In genomic region chr5:147574517-147574916, GRCm38 (mm10) we compare ENCODE assay signal across 8 mouse cellular contexts.
DNase-seq lines count a peak whose midpoint lies in the region; ATAC-seq and TF ChIP-seq lines count a peak whose summit lies in the region.

No protein-coding gene starts in this region.

- H3K4me2 ChIP-seq in intestine, embryonic 16.5 days (ENCODE audit: low read depth, low read length) = no peak overlapping the region
- no peak overlapping the region for H3K4me2 ChIP-seq in intestine, postnatal 0 days (replicated peaks; ENCODE audit: low read depth)
- no peak overlapping the region for H3K4me2 ChIP-seq in kidney, embryonic 14.5 days (replicated peaks; ENCODE audit: low read depth, low read length)
- H3K4me2 ChIP-seq in hindbrain, embryonic 16.5 days (ENCODE audit: low read length) = no peak overlapping the region

- H3K36me3 ChIP-seq in intestine, embryonic 16.5 days (ENCODE audit: control insufficient read depth, insufficient read depth, low read length) = no peaks in the 10 kb centered on the region
- H3K36me3 ChIP-seq in intestine, postnatal 0 days (ENCODE audit: control insufficient read depth, insufficient read depth) = no peaks in the 10 kb centered on the region
- no peaks in the 10 kb centered on the region for H3K36me3 ChIP-seq in kidney, embryonic 14.5 days (ENCODE audit: control insufficient read depth, insufficient read depth, low read length)
- H3K36me3 ChIP-seq in hindbrain, embryonic 16.5 days (ENCODE audit: control insufficient read depth, insufficient read depth, low read length) = no peaks in the 10 kb centered on the region

- no peak overlapping the region for H3K9ac ChIP-seq in intestine, embryonic 16.5 days (ENCODE audit: low read depth, low read length)
- H3K9ac ChIP-seq in intestine, postnatal 0 days (ENCODE audit: low read depth, low read length) = no peak overlapping the region
- H3K9ac ChIP-seq in kidney, embryonic 14.5 days (ENCODE audit: low read depth, low read length) = no peak overlapping the region
- H3K9ac ChIP-seq in hindbrain, embryonic 16.5 days (ENCODE audit: low read depth, low read length) = no peak overlapping the region

- no peak for TF ChIP-seq CTCF in intestine, postnatal 0 days (IDR thresholded peaks at IDR 0.05; ENCODE audit: low read depth)
- TF ChIP-seq CTCF in left cerebral cortex, adult 2 months (IDR thresholded peaks at IDR 0.05) = no peak

- DNase-seq in heart, adult 8-10 months (ENCODE audit: low spot score) = peak; percentile 62
- peak; percentile 51 for DNase-seq in lung, postnatal 10 days
- no peak for DNase-seq in left cerebral cortex, adult 2 months (ENCODE audit: extremely low spot score in 1 of 2, low spot score in 2 of 2)
- no peak for DNase-seq in left cerebral cortex, postnatal 10 days (ENCODE audit: extremely low spot score in 1 of 2, low spot score in 2 of 2)

- intact Hi-C loops in left cerebral cortex, adult 2 months (cut with DNase I) = loop anchor here (10.0 kb wide), 1 partner anchor 370 kb away; no protein-coding TSS in a partner anchor
- intact Hi-C loops in left cerebral cortex, postnatal 10 days (cut with DNase I) = no loop called here

- peak; percentile 33; the same call in 1 of the 2 replicates for ATAC-seq in intestine, embryonic 16.5 days
- no peak for ATAC-seq in intestine, postnatal 0 days
- ATAC-seq in kidney, embryonic 14.5 days (ENCODE audit: low FRiP score, low TSS enrichment) = 0 out of 2 replicates have a peak, but pooled peaks have one; percentile 43
- no peak for ATAC-seq in hindbrain, embryonic 16.5 days

- whole genome bisulfite sequencing in intestine, embryonic 16.5 days = 63% methylated on average over 8 of the region's 8 CpGs
- WGBS in intestine, postnatal 0 days = 67% methylated on average over 8 of the region's 8 CpGs
- WGBS in kidney, embryonic 14.5 days = 61% methylated on average over 8 of the region's 8 CpGs
- 73% methylated on average over 8 of the region's 8 CpGs for whole genome bisulfite sequencing in hindbrain, embryonic 16.5 days

- H3K27ac ChIP-seq in intestine, embryonic 16.5 days (ENCODE audit: low read length) = no peak overlapping the region
- no peak overlapping the region for H3K27ac ChIP-seq in intestine, postnatal 0 days (ENCODE audit: low read depth, low read length)
- H3K27ac ChIP-seq in kidney, embryonic 14.5 days (ENCODE audit: low read depth, low read length) = no peak overlapping the region
- no peak overlapping the region for H3K27ac ChIP-seq in left cerebral cortex, adult 2 months
- H3K27ac ChIP-seq in hindbrain, embryonic 16.5 days (ENCODE audit: low read depth, low read length) = no peak overlapping the region

- no peaks in the 10 kb centered on the region for H3K9me3 ChIP-seq in intestine, embryonic 16.5 days (ENCODE audit: control insufficient read depth, low read length)
- H3K9me3 ChIP-seq in intestine, postnatal 0 days (ENCODE audit: control insufficient read depth) = no peaks in the 10 kb centered on the region
- no peaks in the 10 kb centered on the region for H3K9me3 ChIP-seq in kidney, embryonic 14.5 days (ENCODE audit: control insufficient read depth, low read length)
- no peaks in the 10 kb centered on the region for H3K9me3 ChIP-seq in hindbrain, embryonic 16.5 days (ENCODE audit: control insufficient read depth, low read length)

- H3K4me3 ChIP-seq in intestine, embryonic 16.5 days (ENCODE audit: low read length) = no peak overlapping the region
- no peak overlapping the region for H3K4me3 ChIP-seq in intestine, postnatal 0 days (ENCODE audit: low read depth, low read length)
- H3K4me3 ChIP-seq in kidney, embryonic 14.5 days (ENCODE audit: low read length) = no peak overlapping the region
- H3K4me3 ChIP-seq in left cerebral cortex, adult 2 months = no peak overlapping the region
- H3K4me3 ChIP-seq in hindbrain, embryonic 16.5 days (ENCODE audit: low read length) = no peak overlapping the region

- H3K27me3 ChIP-seq in intestine, embryonic 16.5 days (replicated peaks; ENCODE audit: control insufficient read depth, insufficient read depth, low read length) = no peaks in the 10 kb centered on the region
- H3K27me3 ChIP-seq in intestine, postnatal 0 days (replicated peaks; ENCODE audit: control insufficient read depth, insufficient read depth, low read length) = no peaks in the 10 kb centered on the region
- H3K27me3 ChIP-seq in kidney, embryonic 14.5 days (ENCODE audit: control insufficient read depth, insufficient read depth, low read length) = no peaks in the 10 kb centered on the region
- no peaks in the 10 kb centered on the region for H3K27me3 ChIP-seq in hindbrain, embryonic 16.5 days (replicated peaks; ENCODE audit: control insufficient read depth, insufficient read depth, low read length)

- no peaks in the 10 kb centered on the region for H3K4me1 ChIP-seq in intestine, embryonic 16.5 days (ENCODE audit: control insufficient read depth, insufficient read depth, low read length)
- no peaks in the 10 kb centered on the region for H3K4me1 ChIP-seq in intestine, postnatal 0 days (replicated peaks; ENCODE audit: control insufficient read depth, insufficient read depth, low read length)
- H3K4me1 ChIP-seq in kidney, embryonic 14.5 days (ENCODE audit: control insufficient read depth, insufficient read depth, low read length) = no peaks in the 10 kb centered on the region
- no peaks in the 10 kb centered on the region for H3K4me1 ChIP-seq in hindbrain, embryonic 16.5 days (ENCODE audit: control insufficient read depth, insufficient read depth, low read depth, low read length)

Comparison
In these comparisons a context has a peak if more than half of its experiments do, and no peak if none do; other contexts are left out.
1. ATAC-seq: peak in intestine, embryonic 16.5 days (single experiment) and kidney, embryonic 14.5 days (single experiment); none in intestine, postnatal 0 days (single experiment) and hindbrain, embryonic 16.5 days (single experiment).
2. DNase-seq: peak in heart, adult 8-10 months (single experiment) and lung, postnatal 10 days (single experiment); none in left cerebral cortex, adult 2 months (0 of 2) and left cerebral cortex, postnatal 10 days (0 of 2).